Mouse (Mus musculus) forelimb bud, embryonic 11.5 days (tissue): ENCODE measurements around the gene Zfp992.
"Not testable (repeated sequence)": the region's sequence is repeated elsewhere in the genome, so short reads cannot be mapped to it uniquely, and the experiment has no call there.

ENCODE experiments used
- DNase-seq: peaks from one replicate; pipeline ENCODE4 v3.0.0-alpha.2; 2012; ENCODE audit warnings: low read depth, low spot score

Gene Zfp992

GRCm38 (mm10) chr4:146517150-146517549 is 68.3 kb downstream of the Zfp992 start:
- not testable (repeated sequence) for DNase-seq
